Mouse (Mus musculus): ENCODE data around the gene Mmp23.
A peak's percentile ranks its signal among the peaks of the same experiment; 100 is the strongest.
"Not testable (repeated sequence)": the region's sequence is repeated elsewhere in the genome, so short reads cannot be mapped to it uniquely, and the experiment has no call there.

Gene Mmp23

GRCm38 (mm10) chr4:155653086-155653450 lies at the start of gene Mmp23:
Mmp23 (minus strand) TSS chr4:155653384.
- DNase-seq (ENCODE audit: low spot score): peak; percentile 74

GRCm38 (mm10) chr4:155700425-155700824 lies 47.2 kb upstream of the Mmp23 start:
- peak; percentile 60 for DNase-seq (ENCODE audit: low spot score)

GRCm38 (mm10) chr4:155696261-155697255 lies 43.4 kb upstream of the Mmp23 start:
- no peak for DNase-seq (ENCODE audit: low spot score)

GRCm38 (mm10) chr4:155695531-155696062 lies 42.4 kb upstream of the Mmp23 start:
- no peak for DNase-seq (ENCODE audit: low spot score)

- DNase-seq (ENCODE audit: low spot score): peak; percentile 63
Observed at GRCm38 (mm10) chr4:155694482-155695401, 41.6 kb upstream of the Mmp23 start.

- peak; percentile 77 for DNase-seq (ENCODE audit: low spot score)
Observed at GRCm38 (mm10) chr4:155694111-155694481, 40.9 kb upstream of the Mmp23 start, which contains the start of gene Fndc10. Fndc10 (plus strand) TSS chr4:155694342.

GRCm38 (mm10) chr4:155692421-155692820 lies 39.2 kb upstream of the Mmp23 start:
- DNase-seq (ENCODE audit: low spot score): no peak

GRCm38 (mm10) chr4:155690571-155691375 lies 37.6 kb upstream of the Mmp23 start:
- DNase-seq (ENCODE audit: low spot score): no peak

GRCm38 (mm10) chr4:155687764-155688163 lies 34.6 kb upstream of the Mmp23 start:
- DNase-seq (ENCODE audit: low spot score): not testable (repeated sequence)

- not testable (repeated sequence) for DNase-seq (ENCODE audit: low spot score)
Observed at GRCm38 (mm10) chr4:155683670-155684277, 30.6 kb upstream of the Mmp23 start.

- no peak for DNase-seq (ENCODE audit: low spot score)
Observed at GRCm38 (mm10) chr4:155675991-155676390, 22.8 kb upstream of the Mmp23 start.

GRCm38 (mm10) chr4:155672082-155672481 lies 18.9 kb upstream of the Mmp23 start:
- DNase-seq (ENCODE audit: low spot score): no peak

- not testable (repeated sequence) for DNase-seq (ENCODE audit: low spot score)
Observed at GRCm38 (mm10) chr4:155670236-155670635, 17.1 kb upstream of the Mmp23 start.

- DNase-seq (ENCODE audit: low spot score): no peak
Observed at GRCm38 (mm10) chr4:155669598-155670075, 16.5 kb upstream of the Mmp23 start.

- DNase-seq (ENCODE audit: low spot score): peak; percentile 99
Observed at GRCm38 (mm10) chr4:155668689-155669597, 15.8 kb upstream of the Mmp23 start, which contains the start of gene Mib2. Mib2 (minus strand) TSS chr4:155669198.

GRCm38 (mm10) chr4:155666903-155667302 lies 13.7 kb upstream of the Mmp23 start:
- DNase-seq (ENCODE audit: low spot score): no peak

GRCm38 (mm10) chr4:155660641-155661040 lies 7.5 kb upstream of the Mmp23 start:
- DNase-seq (ENCODE audit: low spot score): no peak

- no peak for DNase-seq (ENCODE audit: low spot score)
Observed at GRCm38 (mm10) chr4:155658961-155659360, 5.8 kb upstream of the Mmp23 start.

- no peak for DNase-seq (ENCODE audit: low spot score)
Observed at GRCm38 (mm10) chr4:155656214-155656751, 3.1 kb upstream of the Mmp23 start.
